Mouse (Mus musculus) mature B cell (primary cell): ENCODE measurements around the gene Fam184a.

Experiments used
- in situ Hi-C: fragments of 300-500 bp; cut with MboI; formaldehyde crosslinking; loops from 2 replicates; pipeline ENCODE4 v1.14.3; 2019

Gene Fam184a

GRCm38 (mm10) chr10:53750955-53751652 lies at the start of gene Fam184a:
Fam184a (minus strand) TSS chr10:53751123.
- in situ Hi-C loops: no loop called here

GRCm38 (mm10) chr10:53796258-53796581 lies 45.3 kb upstream of the Fam184a start:
- in situ Hi-C loops: no loop called here

- in situ Hi-C loops: no loop called here
These were observed 44.8 kb upstream of the Fam184a start for GRCm38 (mm10) chr10:53795567-53796257.

- in situ Hi-C loops: no loop called here
These were observed 40.4 kb upstream of the Fam184a start for GRCm38 (mm10) chr10:53791281-53791680.

- in situ Hi-C loops: no loop called here
These were observed 25.7 kb upstream of the Fam184a start for GRCm38 (mm10) chr10:53776591-53776990.

- in situ Hi-C loops: no loop called here
These were observed 21.8 kb upstream of the Fam184a start for GRCm38 (mm10) chr10:53772708-53773107.

- in situ Hi-C loops: no loop called here
These were observed 20.6 kb upstream of the Fam184a start for GRCm38 (mm10) chr10:53771480-53771879.

GRCm38 (mm10) chr10:53768745-53769144 lies 17.8 kb upstream of the Fam184a start:
- in situ Hi-C loops: no loop called here

GRCm38 (mm10) chr10:53765471-53765870 lies 14.5 kb upstream of the Fam184a start:
- in situ Hi-C loops: no loop called here

- in situ Hi-C loops: no loop called here
These were observed 1.8 kb upstream of the Fam184a start for GRCm38 (mm10) chr10:53752723-53753122.

GRCm38 (mm10) chr10:53750275-53750954 lies 508 bp downstream of the Fam184a start:
- in situ Hi-C loops: no loop called here

GRCm38 (mm10) chr10:53746039-53746438 lies 4.9 kb downstream of the Fam184a start:
- in situ Hi-C loops: no loop called here

GRCm38 (mm10) chr10:53742961-53743360 lies 8.0 kb downstream of the Fam184a start:
- in situ Hi-C loops: no loop called here

GRCm38 (mm10) chr10:53740014-53740413 lies 10.9 kb downstream of the Fam184a start:
- in situ Hi-C loops: no loop called here

- in situ Hi-C loops: no loop called here
These were observed 12.1 kb downstream of the Fam184a start for GRCm38 (mm10) chr10:53738842-53739241.

- in situ Hi-C loops: no loop called here
These were observed 15.6 kb downstream of the Fam184a start for GRCm38 (mm10) chr10:53735201-53735865.

GRCm38 (mm10) chr10:53732324-53732723 lies 18.6 kb downstream of the Fam184a start:
- in situ Hi-C loops: no loop called here

- in situ Hi-C loops: no loop called here
These were observed 22.0 kb downstream of the Fam184a start for GRCm38 (mm10) chr10:53728883-53729282.

GRCm38 (mm10) chr10:53725301-53725700 lies 25.6 kb downstream of the Fam184a start:
- in situ Hi-C loops: no loop called here

GRCm38 (mm10) chr10:53704516-53704915 lies 46.4 kb downstream of the Fam184a start:
- in situ Hi-C loops: no loop called here

- in situ Hi-C loops: no loop called here
These were observed 52.4 kb downstream of the Fam184a start for GRCm38 (mm10) chr10:53698531-53698930.

GRCm38 (mm10) chr10:53694757-53695156 lies 56.2 kb downstream of the Fam184a start:
- in situ Hi-C loops: no loop called here
